Mouse (Mus musculus) kidney, adult 10 weeks (tissue): Measurements from ENCODE around the gene Slc4a5. TPM values are rescaled to one million over a fixed set of nuclear protein-coding genes. Genes with fewer than 3 reads are reported as not detected.

Source experiments
- polyA plus RNA-seq: library from polyadenylated mRNA; stranded (reverse); fragments of 350-450 nt; fragmentation: Illumina TruSeq; extraction: RNeasy Lipid Tissue Mini Kit (QIAGEN cat#74804); gene quantifications from one replicate; pipeline ENCODE4 v1.2.3, GENCODE M21; 2014; ENCODE audit warnings: low read depth, low replicate concordance

Gene Slc4a5
- polyA plus RNA-seq: 0.65 TPM

GRCm38 (mm10) chr6:83219814-83220213 lies at the start of gene Slc4a5:
Slc4a5 (plus strand) TSS chr6:83219828.

GRCm38 (mm10) chr6:83325525-83326393 lies 106.1 kb downstream of the Slc4a5 start, which contains the start of the genes Mthfd2 and Mob1a:
Mthfd2 (minus strand) TSS chr6:83325908.
Mob1a (plus strand) TSS chr6:83326016.

GRCm38 (mm10) chr6:83348873-83349272 lies 129.2 kb downstream of the Slc4a5 start, which contains the start of gene Bola3:
Bola3 (plus strand) TSS chr6:83349147.

Other genes starting within 250 kb of the Slc4a5 start
- gene Dok1, start 186.4 kb upstream of the Slc4a5 start, polyA plus RNA-seq: not detected
- 1.3 TPM for gene Loxl3, start 185.7 kb upstream of the Slc4a5 start, polyA plus RNA-seq
- gene Aup1, start 165.3 kb upstream of the Slc4a5 start, polyA plus RNA-seq: 3.8 TPM
- 1.8 TPM for gene Htra2, start 164.6 kb upstream of the Slc4a5 start, polyA plus RNA-seq
- gene Dqx1, start 162.0 kb upstream of the Slc4a5 start, polyA plus RNA-seq: 0.61 TPM
- not detected for gene Tlx2, start 149.5 kb upstream of the Slc4a5 start, polyA plus RNA-seq
- 3.8 TPM for gene Pcgf1, start 142.0 kb upstream of the Slc4a5 start, polyA plus RNA-seq
- gene Lbx2, start 133.5 kb upstream of the Slc4a5 start, polyA plus RNA-seq: not detected
- not detected for gene Ccdc142, start 118.2 kb upstream of the Slc4a5 start, polyA plus RNA-seq
- 0.53 TPM for gene Gm42688, start 118.2 kb upstream of the Slc4a5 start, polyA plus RNA-seq
- gene Mrpl53, start 110.8 kb upstream of the Slc4a5 start, polyA plus RNA-seq: 50.2 TPM
- 2.3 TPM for gene Mogs, start 104.3 kb upstream of the Slc4a5 start, polyA plus RNA-seq
- 2.1 TPM for gene Wbp1, start 98.3 kb upstream of the Slc4a5 start, polyA plus RNA-seq
- gene Ino80b, start 94.4 kb upstream of the Slc4a5 start, polyA plus RNA-seq: not detected
- gene Rtkn, start 84.4 kb upstream of the Slc4a5 start, polyA plus RNA-seq: 0.24 TPM
- not detected for gene Wdr54, start 63.4 kb upstream of the Slc4a5 start, polyA plus RNA-seq
- gene 1700003E16Rik, start 63.4 kb upstream of the Slc4a5 start, polyA plus RNA-seq: not detected
- gene Dctn1, start 53.9 kb upstream of the Slc4a5 start, polyA plus RNA-seq: 10.8 TPM
- gene Mthfd2, start 106.1 kb downstream of the Slc4a5 start, polyA plus RNA-seq: 3.4 TPM
- gene Mob1a, start 106.2 kb downstream of the Slc4a5 start, polyA plus RNA-seq: 94.8 TPM
- 118 TPM for gene Bola3, start 129.3 kb downstream of the Slc4a5 start, polyA plus RNA-seq
- 5.5 TPM for gene Tet3, start 239.3 kb downstream of the Slc4a5 start, polyA plus RNA-seq